Mouse (Mus musculus) ES-Bruce4 (cell line): ENCODE measurements around the gene Ifit2.

ENCODE experiments used
- CTCF ChIP-seq: IDR thresholded peaks from one replicate; pipeline ENCODE4 v1.8.1; 2011; ENCODE audit warnings: low read depth, low read length
- EP300 ChIP-seq: IDR thresholded peaks from 2 replicates; pipeline ENCODE4 v1.6.1; 2011; ENCODE audit warnings: low read depth, low read length; ENCODE audit not compliant: insufficient read depth
- POLR2A ChIP-seq: IDR thresholded peaks from one replicate; pipeline ENCODE4 v1.8.1; 2011; ENCODE audit warnings: low read length; ENCODE audit not compliant: insufficient read depth

DNA sequence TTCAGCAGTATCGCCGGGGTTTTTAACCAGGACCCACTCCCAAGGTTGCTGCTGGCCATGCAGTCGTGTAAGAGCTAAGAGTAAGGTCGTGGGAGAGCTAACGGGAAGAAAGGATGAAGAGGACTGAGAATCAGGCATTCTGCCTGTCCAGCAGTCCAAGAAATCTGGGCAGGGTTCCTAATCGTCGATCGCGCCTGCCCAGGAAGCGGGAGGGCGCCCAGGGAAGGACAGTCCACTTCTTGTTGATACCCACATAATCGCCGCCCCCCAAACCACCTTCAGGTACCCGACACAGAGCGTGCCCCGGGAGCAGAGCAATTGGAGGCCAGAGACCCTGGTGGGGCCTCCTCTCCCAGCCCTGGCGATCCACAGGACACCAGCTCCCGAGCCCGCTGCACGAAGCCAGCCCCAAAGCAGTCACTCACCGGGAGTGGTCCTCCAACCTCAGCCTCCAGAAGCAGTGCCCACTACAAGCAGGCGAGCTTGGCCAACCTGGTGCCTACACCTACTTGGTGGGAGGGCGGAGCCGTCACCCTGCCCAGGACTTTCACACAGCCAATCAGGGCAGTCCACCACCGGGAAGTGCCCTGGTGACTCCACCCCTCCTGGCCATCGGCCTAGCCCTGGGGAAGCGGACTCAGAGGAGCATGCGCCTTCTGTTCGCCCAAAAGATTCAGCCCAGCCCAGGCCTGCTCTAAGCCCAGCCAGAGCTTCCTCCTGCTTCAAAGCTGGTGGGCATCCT, 23.4 kb upstream of the Ifit2 start, which contains the start of gene Lipa:
- TF ChIP-seq POLR2A (no peak), CTCF (no peak), EP300 (no peak)
